Mouse (Mus musculus) CH12.LX (cell line): ENCODE results near the gene Mxra8.

Source experiments
- BHLHE40 ChIP-seq: IDR thresholded peaks from 2 replicates; pipeline ENCODE4 v1.6.1; 2011; ENCODE audit warnings: mild to moderate bottlenecking, low read depth, low read length, improper control_type of control experiment
- CTCF ChIP-seq, 2 experiments: IDR thresholded peaks in 1 of 2; conservative IDR thresholded peaks in 1 of 2; 2 replicates each; pipeline ENCODE4 v1.5.1; 2011 to 2012; ENCODE audit warnings: low read depth in 2 of 2, low read length in 2 of 2, improper control_type of control experiment in 1 of 2, inconsistent platforms in 1 of 2, mild to moderate bottlenecking in 1 of 2, moderate library complexity in 1 of 2
- MAFK ChIP-seq: IDR thresholded peaks from 2 replicates; pipeline ENCODE4 v1.6.1; 2011; ENCODE audit warnings: low read length, improper control_type of control experiment; ENCODE audit not compliant: insufficient replicate concordance
- MYC ChIP-seq: IDR thresholded peaks from 2 replicates; pipeline ENCODE4 v1.6.1; 2011; ENCODE audit warnings: low read depth, mild to moderate bottlenecking, improper control_type of control experiment, low read length
- NELFE ChIP-seq: IDR thresholded peaks from 2 replicates; pipeline ENCODE4 v1.6.1; 2011; ENCODE audit warnings: low read depth, low read length, improper control_type of control experiment
- RAD21 ChIP-seq: IDR thresholded peaks from 2 replicates; pipeline ENCODE4 v1.6.1; 2011; ENCODE audit warnings: low read depth, mild to moderate bottlenecking, low read length, improper control_type of control experiment, moderate library complexity
- TCF12 ChIP-seq: IDR thresholded peaks from 2 replicates; pipeline ENCODE4 v1.6.1; 2014; ENCODE audit warnings: low read depth, mild to moderate bottlenecking, inconsistent platforms, low read length, improper control_type of control experiment
- ZNF384 ChIP-seq: IDR thresholded peaks from 2 replicates; pipeline ENCODE4 v1.6.1; 2012; ENCODE audit warnings: low read depth, low read length, improper control_type of control experiment, inconsistent platforms

DNA sequence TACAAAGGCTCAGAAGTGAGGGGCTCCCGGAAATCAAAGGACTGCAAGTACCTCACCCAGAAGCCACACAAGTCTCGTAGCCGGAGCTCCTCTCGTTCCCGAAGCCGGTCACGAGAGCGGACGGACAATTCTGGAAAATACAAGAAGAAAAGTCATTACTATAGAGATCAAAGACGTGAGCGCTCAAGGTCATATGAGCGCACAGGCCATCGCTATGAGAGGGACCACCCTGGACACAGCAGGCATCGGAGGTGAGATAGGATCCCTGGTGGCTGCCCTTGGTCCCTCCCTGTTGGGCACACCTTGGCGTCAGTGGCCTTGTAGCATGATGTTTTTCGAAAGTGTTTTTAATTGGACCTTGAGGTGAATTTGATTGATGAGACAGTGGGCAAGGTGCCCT, 16.0 kb upstream of the Mxra8 start:
- TF ChIP-seq TCF12 = no peak
- TF ChIP-seq CTCF (conservative IDR thresholded peaks at IDR 0.05 in 1 of 2, IDR thresholded peaks at IDR 0.05 in 1 of 2; ENCODE audit: low read depth in 2 of 2, low read length in 2 of 2) = no peak
- no peak for TF ChIP-seq RAD21
- TF ChIP-seq NELFE = no peak
- no peak for TF ChIP-seq MYC
- TF ChIP-seq ZNF384 = no peak
- no peak for TF ChIP-seq MAFK
- no peak for TF ChIP-seq BHLHE40
